9 mouse cellular contexts compared by ENCODE assay signal in the genomic region with DNA sequence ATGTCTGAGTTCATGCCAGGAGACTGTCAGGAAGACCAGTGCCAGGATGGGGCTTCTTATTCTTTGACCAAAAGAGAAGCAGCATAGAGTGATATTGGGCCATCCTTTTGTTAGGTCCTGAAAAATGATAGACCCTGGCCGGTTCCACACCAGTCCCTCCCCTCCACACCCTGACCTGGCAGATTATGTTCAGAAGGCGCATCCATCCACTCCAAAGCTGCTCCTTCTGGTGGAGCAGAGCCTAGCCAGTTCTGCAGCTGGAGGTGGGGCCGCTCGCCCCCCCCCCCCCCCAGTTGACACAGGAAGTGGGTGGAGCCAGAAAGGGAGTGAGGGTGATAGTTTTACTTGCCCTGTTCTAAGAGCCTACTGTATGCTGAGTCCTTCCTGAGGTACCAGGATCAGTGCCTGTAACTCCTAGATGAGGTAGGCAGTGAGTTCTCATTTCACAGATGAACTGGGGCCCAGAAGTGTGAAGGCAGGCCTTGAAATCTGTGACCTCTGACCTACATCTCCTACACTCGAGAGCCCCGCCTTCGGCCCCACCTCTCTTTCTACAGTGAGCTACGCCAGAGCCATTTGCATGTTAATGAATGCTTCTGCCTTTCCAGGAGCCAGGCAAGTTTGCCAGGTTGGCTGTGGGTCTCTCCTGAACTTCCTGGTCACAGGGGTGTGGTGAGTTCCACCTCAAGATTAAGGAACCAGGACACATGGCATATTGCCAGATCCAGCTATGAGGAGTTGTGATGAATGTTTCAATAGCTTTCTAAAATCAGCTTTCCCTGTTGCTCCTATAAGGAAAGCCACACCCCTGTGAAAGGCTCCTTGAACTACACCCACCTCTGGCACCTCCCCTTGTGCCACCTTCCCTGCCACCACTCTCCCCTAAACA. TPM values are rescaled to one million over a fixed set of nuclear protein-coding genes. Genes with fewer than 3 reads are reported as not detected.
DNase-seq lines count a peak whose midpoint lies in the region; ATAC-seq lines count a peak whose summit lies in the region.
"Had no signal": no experiment of that assay in that cellular context is flagged by ENCODE, and none has a peak within 500 bp of the region (broad histone marks: within the 10 kb centered on the region; RNA-seq: fewer than 3 reads in every experiment).

No protein-coding gene starts in this region.

- no peak overlapping the region for H3K9ac ChIP-seq in heart, embryonic 15.5 days
- H3K9ac ChIP-seq: liver, embryonic 14.5 days had no signal

- no peak overlapping the region for H3K27ac ChIP-seq in heart, embryonic 15.5 days
- H3K27ac ChIP-seq: liver, embryonic 14.5 days had no signal

- WGBS in heart, embryonic 15.5 days: 36% methylated on average over 8 of the region's 8 CpGs
- WGBS in large intestine, adult 2 months: 22% methylated on average over 8 of the region's 8 CpGs

- H3K4me2 ChIP-seq in heart, embryonic 15.5 days: no peak overlapping the region

- ATAC-seq in heart, embryonic 15.5 days (replicated peaks; ENCODE audit: insufficient number of reproducible peaks, insufficient read depth, low FRiP score, low read depth): 0 out of 2 replicates have a peak, but pooled peaks have one; percentile 47
- ATAC-seq in erythroblast, adult 5-6 weeks (replicated peaks; ENCODE audit: low FRiP score, poor library complexity, severe bottlenecking): no peak

- peak; percentile 57 for DNase-seq in urinary bladder, postnatal 14 days (ENCODE audit: low spot score)
- DNase-seq in urinary bladder, postnatal 25 days (ENCODE audit: low spot score): no peak
- DNase-seq in large intestine, adult 2 months (ENCODE audit: low read depth, low spot score): peak; percentile 89
- DNase-seq in yolk sac, embryonic 10.5 days (ENCODE audit: low spot score): peak; percentile 7
- DNase-seq in cerebellum, postnatal 14 days: no peak
- no peak for DNase-seq in gastrocnemius, postnatal 4 days (ENCODE audit: low spot score in 2 of 2)

- H3K36me3 ChIP-seq in heart, embryonic 15.5 days: no peaks in the 10 kb centered on the region

- no peaks in the 10 kb centered on the region for H3K9me3 ChIP-seq in heart, embryonic 15.5 days (replicated peaks)

- H3K4me3 ChIP-seq in heart, embryonic 15.5 days: no peak overlapping the region

- peaks cover 10% of the 10 kb centered on the region for H3K4me1 ChIP-seq in heart, embryonic 15.5 days (replicated peaks)

- no peaks in the 10 kb centered on the region for H3K27me3 ChIP-seq in heart, embryonic 15.5 days

RNA-seq across cellular contexts. Expression of gene Cers3, which starts 46.8 kb away (rescaled TPM):
- 0.47 and 0.85 TPM in 2 replicates for polyA plus RNA-seq in heart, embryonic 15.5 days (2015; fragmentation: Nextera tagmentation; extraction: Ambion mirVana)
- polyA plus RNA-seq in large intestine, adult 2 months (2012; rRNA removed): 0.05 TPM in 1 of 2 replicates, not detected in the other
- not detected in 2 replicates for total RNA-seq in erythroblast, adult 5-6 weeks (2015; ENCODE audit: low replicate concordance)
- total RNA-seq in erythroblast, adult 5-6 weeks (2017; ENCODE audit: low replicate concordance): not detected in 2 replicates
- under 1 TPM; 0.07 to 0.31 TPM for total RNA-seq in gastrocnemius, postnatal 4 days (2021)

RNA-seq across cellular contexts. Expression of gene Adamts17, which starts 49.4 kb away (rescaled TPM):
- polyA plus RNA-seq in heart, embryonic 15.5 days (2015; fragmentation: Nextera tagmentation; extraction: Ambion mirVana): 5.1 and 7.2 TPM in 2 replicates
- polyA plus RNA-seq in large intestine, adult 2 months (2012; rRNA removed): 0.92 and 1.5 TPM in 2 replicates
- not detected in 2 replicates for total RNA-seq in erythroblast, adult 5-6 weeks (2015; ENCODE audit: low replicate concordance)
- total RNA-seq in erythroblast, adult 5-6 weeks (2017; ENCODE audit: low replicate concordance): not detected in 2 replicates
- 10 to 100 TPM; 10.5 to 14.1 TPM for total RNA-seq in gastrocnemius, postnatal 4 days (2021)

Comparison
In these comparisons a context has a peak if more than half of its experiments do, and no peak if none do; other contexts are left out.
1. DNase-seq: peak in urinary bladder, postnatal 14 days (single experiment), large intestine, adult 2 months (single experiment) and yolk sac, embryonic 10.5 days (single experiment); none in urinary bladder, postnatal 25 days (single experiment), cerebellum, postnatal 14 days (0 of 2) and gastrocnemius, postnatal 4 days (0 of 2).
2. RNA of gene Adamts17, which starts 49.4 kb away (total RNA-seq): 10.5 to 14.1 TPM in gastrocnemius, postnatal 4 days; not detected in erythroblast, adult 5-6 weeks; every median in the first group is over 10 times any median in the second.